ENCODE assay signal across 9 mouse cellular contexts in genomic region chr11:54902333-54903323, GRCm38 (mm10). TPM values are rescaled to one million over a fixed set of nuclear protein-coding genes. Genes with fewer than 3 reads are reported as not detected.
DNase-seq lines count a peak whose midpoint lies in the region; ATAC-seq and TF ChIP-seq lines count a peak whose summit lies in the region.
"Had no signal": no experiment of that assay in that cellular context is flagged by ENCODE, and none has a peak within 500 bp of the region (broad histone marks: within the 10 kb centered on the region; RNA-seq: fewer than 3 reads in every experiment).

Gpx3 (plus strand) TSS chr11:54902453.

- peak within 1 kb of the TSS; percentile 80 for H3K9ac ChIP-seq in heart, embryonic 12.5 days
- H3K9ac ChIP-seq in kidney, embryonic 16.5 days (replicated peaks; ENCODE audit: low read length) = peak within 1 kb of the TSS; percentile 69
- H3K9ac ChIP-seq in liver, embryonic 14.5 days (replicated peaks) = no peak within 1 kb of the TSS
- H3K9ac ChIP-seq in neural tube, embryonic 12.5 days = peak within 1 kb of the TSS; percentile 56

- peaks cover 12% of the 10 kb centered on the region for H3K36me3 ChIP-seq in heart, embryonic 12.5 days
- H3K36me3 ChIP-seq in kidney, embryonic 16.5 days (ENCODE audit: insufficient read depth, low read length) = no peaks in the 10 kb centered on the region
- H3K36me3 ChIP-seq in liver, embryonic 14.5 days (replicated peaks; ENCODE audit: control insufficient read depth, insufficient read depth, low read depth) = no peaks in the 10 kb centered on the region
- no peaks in the 10 kb centered on the region for H3K36me3 ChIP-seq in neural tube, embryonic 12.5 days
- H3K36me3 ChIP-seq: G1E had no signal

- TF ChIP-seq POLR2A in embryonic fibroblast, embryonic 13.5 days (IDR thresholded peaks at IDR 0.05; ENCODE audit: low read depth, low read length) = no peak; the same call in 1 of the 2 replicates

- H3K4me3 ChIP-seq in embryonic fibroblast, embryonic 13.5 days (ENCODE audit: insufficient read depth, low read length) = peak within 1 kb of the TSS; percentile 9; the same call in 1 of the 2 replicates
- peak within 1 kb of the TSS; percentile 72 for H3K4me3 ChIP-seq in heart, embryonic 12.5 days
- peak within 1 kb of the TSS; percentile 58 for H3K4me3 ChIP-seq in kidney, embryonic 16.5 days (ENCODE audit: low read length)
- H3K4me3 ChIP-seq in liver, embryonic 14.5 days (ENCODE audit: insufficient read depth in 1 of 2, low read depth in 2 of 2, low read length in 2 of 2) = peak within 1 kb of the TSS; percentile 44 to 47
- peak within 1 kb of the TSS; percentile 52 for H3K4me3 ChIP-seq in neural tube, embryonic 12.5 days

- TF ChIP-seq CTCF in embryonic fibroblast, embryonic 13.5 days (IDR thresholded peaks at IDR 0.05; ENCODE audit: borderline replicate concordance, insufficient read depth, low read length) = no peak
- no peak for TF ChIP-seq CTCF in liver, embryonic 14.5 days (IDR thresholded peaks at IDR 0.05; ENCODE audit: low read depth)

- H3K4me2 ChIP-seq in heart, embryonic 12.5 days = peak within 1 kb of the TSS; percentile 87
- peak within 1 kb of the TSS; percentile 95 for H3K4me2 ChIP-seq in kidney, embryonic 16.5 days (replicated peaks; ENCODE audit: low read depth, low read length)
- peak within 1 kb of the TSS; percentile 60 for H3K4me2 ChIP-seq in liver, embryonic 14.5 days (ENCODE audit: low read depth)
- H3K4me2 ChIP-seq in neural tube, embryonic 12.5 days (replicated peaks) = peak within 1 kb of the TSS; percentile 84

- no peaks in the 10 kb centered on the region for H3K27me3 ChIP-seq in heart, embryonic 12.5 days (replicated peaks)
- no peaks in the 10 kb centered on the region for H3K27me3 ChIP-seq in kidney, embryonic 16.5 days (ENCODE audit: insufficient read depth, low read length)
- no peaks in the 10 kb centered on the region; the same call in 1 of the 2 replicates for H3K27me3 ChIP-seq in liver, embryonic 14.5 days (ENCODE audit: control insufficient read depth, insufficient read depth, low read length)
- H3K27me3 ChIP-seq in neural tube, embryonic 12.5 days (replicated peaks) = no peaks in the 10 kb centered on the region

- H3K9me3 ChIP-seq in heart, embryonic 12.5 days (replicated peaks) = no peaks in the 10 kb centered on the region
- H3K9me3 ChIP-seq in kidney, embryonic 16.5 days (ENCODE audit: low read length) = no peaks in the 10 kb centered on the region
- H3K9me3 ChIP-seq in liver, embryonic 14.5 days (ENCODE audit: control insufficient read depth, low read length) = no peaks in the 10 kb centered on the region
- no peaks in the 10 kb centered on the region for H3K9me3 ChIP-seq in neural tube, embryonic 12.5 days
- H3K9me3 ChIP-seq: G1E had no signal

- H3K4me1 ChIP-seq in embryonic fibroblast, embryonic 13.5 days (ENCODE audit: control insufficient read depth, insufficient read depth, low read length) = no peaks in the 10 kb centered on the region
- peaks cover 45% of the 10 kb centered on the region for H3K4me1 ChIP-seq in heart, embryonic 12.5 days (replicated peaks)
- peaks cover 19% of the 10 kb centered on the region for H3K4me1 ChIP-seq in kidney, embryonic 16.5 days (ENCODE audit: insufficient read depth, low read length)
- H3K4me1 ChIP-seq in liver, embryonic 14.5 days (replicated peaks; ENCODE audit: control insufficient read depth in 2 of 2, insufficient read depth in 2 of 2, low read length in 1 of 2) = peaks cover 0 to 11% of the 10 kb centered on the region in 2 experiments; a peak in 3 of 4 replicates
- H3K4me1 ChIP-seq in neural tube, embryonic 12.5 days = peaks cover 18% of the 10 kb centered on the region; the same call in 1 of the 2 replicates

- no peak for TF ChIP-seq EP300 in liver, embryonic 14.5 days (IDR thresholded peaks at IDR 0.05; ENCODE audit: low read depth)

- no peak within 1 kb of the TSS for H3K27ac ChIP-seq in embryonic fibroblast, embryonic 13.5 days (ENCODE audit: insufficient read depth, low read length)
- peak within 1 kb of the TSS; percentile 86 for H3K27ac ChIP-seq in heart, embryonic 12.5 days (ENCODE audit: poor library complexity, severe bottlenecking)
- H3K27ac ChIP-seq in kidney, embryonic 16.5 days (ENCODE audit: low read length) = no peak within 1 kb of the TSS
- H3K27ac ChIP-seq in liver, embryonic 14.5 days = no peak within 1 kb of the TSS
- no peak within 1 kb of the TSS for H3K27ac ChIP-seq in neural tube, embryonic 12.5 days

- 13% methylated on average over 45 of the region's 45 CpGs for WGBS in heart, embryonic 12.5 days
- 14% methylated on average over 44 of the region's 45 CpGs for WGBS in kidney, embryonic 16.5 days
- WGBS in liver, embryonic 14.5 days (ENCODE audit: insufficient replicate concordance) = 12% methylated on average over 45 of the region's 45 CpGs
- 18% methylated on average over 45 of the region's 45 CpGs for WGBS in neural tube, embryonic 12.5 days

- DNase-seq in urinary bladder, adult 18-20 months (ENCODE audit: low spot score in 2 of 2) = peak; percentile 36 to 69
- no peak for DNase-seq in urinary bladder, postnatal 10 days (ENCODE audit: low spot score)
- DNase-seq in liver, embryonic 14.5 days (ENCODE audit: low read depth in 3 of 3, low spot score in 3 of 3) = no peak
- DNase-seq in urinary bladder, postnatal 4 days (ENCODE audit: low spot score in 2 of 2) = peak; percentile 61 to 76

- ATAC-seq in heart, embryonic 12.5 days (ENCODE audit: insufficient number of reproducible peaks, low FRiP score) = peak; percentile 84
- ATAC-seq in kidney, embryonic 16.5 days (ENCODE audit: low FRiP score, low TSS enrichment) = peak; percentile 86
- ATAC-seq in liver, embryonic 14.5 days (ENCODE audit: insufficient read depth) = peak; percentile 50; the same call in 1 of the 2 replicates
- peak; percentile 89 for ATAC-seq in neural tube, embryonic 12.5 days (ENCODE audit: low FRiP score, low read depth)

RNA-seq across cellular contexts. Expression of gene Gpx3, which starts in this region (rescaled TPM):
- polyA plus RNA-seq in embryonic fibroblast, embryonic 13.5 days (2011; ENCODE audit: insufficient read length, low read depth, missing spikeins) = 58.7 and 65.8 TPM in 2 replicates
- 1,404 and 1,433 TPM in 2 replicates for polyA plus RNA-seq in heart, embryonic 12.5 days (2016; fragmentation: Nextera tagmentation; extraction: Ambion mirVana)
- polyA plus RNA-seq in kidney, embryonic 16.5 days (2015; fragmentation: Nextera tagmentation; extraction: Ambion mirVana) = 262 and 297 TPM in 2 replicates
- polyA plus RNA-seq in liver, embryonic 14.5 days (2012; rRNA removed) = 8.3 and 10.6 TPM in 2 replicates
- 26.4 and 27.0 TPM in 2 replicates for polyA plus RNA-seq in liver, embryonic 14.5 days (2014; fragmentation: Nextera tagmentation; extraction: Ambion mirVana)
- 76.7 and 80.3 TPM in 2 replicates for polyA plus RNA-seq in neural tube, embryonic 12.5 days (2016; fragmentation: Nextera tagmentation; extraction: Ambion mirVana)
- polyA plus RNA-seq: G1E had no signal

Comparison
In these comparisons a context has a peak if more than half of its experiments do, and no peak if none do; other contexts are left out.
1. DNase-seq: peak in urinary bladder, adult 18-20 months (2 of 2) and urinary bladder, postnatal 4 days (2 of 2); none in urinary bladder, postnatal 10 days (single experiment) and liver, embryonic 14.5 days (0 of 3).
2. H3K4me3 ChIP-seq: peak in every context shown above with its lines; median percentile 72 in heart, embryonic 12.5 days; 58 in kidney, embryonic 16.5 days; 52 in neural tube, embryonic 12.5 days; 46 in liver, embryonic 14.5 days; 9 in embryonic fibroblast, embryonic 13.5 days.
3. Peak in every context shown above with its lines, with median percentiles within 50 percentile points of each other: ATAC-seq and H3K4me2 ChIP-seq.